Mouse (Mus musculus): ENCODE results near the gene Diaph3.

DNA sequence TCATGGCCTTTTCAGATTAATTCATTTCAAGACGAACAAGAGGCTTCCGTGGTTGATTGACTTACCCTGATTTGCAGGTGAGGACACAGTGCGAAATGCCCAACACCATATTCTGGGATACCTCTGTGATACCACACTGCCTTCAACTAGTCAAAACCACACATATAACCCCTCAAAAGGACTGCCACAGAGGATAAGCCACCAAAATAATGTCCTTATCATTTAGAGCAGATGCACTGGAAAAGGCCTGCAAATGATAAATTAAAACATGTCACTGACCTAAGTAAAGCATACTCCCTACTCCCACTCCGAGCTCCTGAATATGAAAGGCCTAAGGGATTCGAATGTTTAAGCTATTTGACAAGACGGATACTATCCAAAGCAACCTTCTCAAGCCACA, 419.3 kb downstream of the Diaph3 start:
- TF ChIP-seq GATA1 (IDR thresholded peaks at IDR 0.05; ENCODE audit: borderline replicate concordance, low read length), result no peak
- TF ChIP-seq FLI1 (IDR thresholded peaks at IDR 0.05; ENCODE audit: low read length), result no peak

Data from megakaryocyte, embryonic 14.5 days (primary cell).